Mouse (Mus musculus) megakaryocyte, adult 5-6 weeks (primary cell): ENCODE data around the gene Timmdc1. TPM values are rescaled to one million over a fixed set of nuclear protein-coding genes. Genes with fewer than 3 reads are reported as not detected.

Experiments
- ATAC-seq: 2 replicates; pipeline ENCODE4 v1.8.0; 2016; ENCODE audit warnings: mild to moderate bottlenecking, inconsistent platforms; ENCODE audit not compliant: poor library complexity, severe bottlenecking
- total RNA-seq, 2 experiments: library from RNA; stranded (forward) in 1 of 2; stranded (reverse) in 1 of 2; fragments of 153-499, 151-499 nt in 1 of 2; fragments of 221-1000, 200-1000 nt in 1 of 2; gene quantifications; 2 replicates each; pipeline versions ENCODE4 v1.2.3 to v1.2.4; 2015 to 2017

Gene Timmdc1
- 5.3 and 9.3 TPM in 2 replicates for total RNA-seq (2015)
- 19.0 and 19.9 TPM in 2 replicates for total RNA-seq (2017)

DNA sequence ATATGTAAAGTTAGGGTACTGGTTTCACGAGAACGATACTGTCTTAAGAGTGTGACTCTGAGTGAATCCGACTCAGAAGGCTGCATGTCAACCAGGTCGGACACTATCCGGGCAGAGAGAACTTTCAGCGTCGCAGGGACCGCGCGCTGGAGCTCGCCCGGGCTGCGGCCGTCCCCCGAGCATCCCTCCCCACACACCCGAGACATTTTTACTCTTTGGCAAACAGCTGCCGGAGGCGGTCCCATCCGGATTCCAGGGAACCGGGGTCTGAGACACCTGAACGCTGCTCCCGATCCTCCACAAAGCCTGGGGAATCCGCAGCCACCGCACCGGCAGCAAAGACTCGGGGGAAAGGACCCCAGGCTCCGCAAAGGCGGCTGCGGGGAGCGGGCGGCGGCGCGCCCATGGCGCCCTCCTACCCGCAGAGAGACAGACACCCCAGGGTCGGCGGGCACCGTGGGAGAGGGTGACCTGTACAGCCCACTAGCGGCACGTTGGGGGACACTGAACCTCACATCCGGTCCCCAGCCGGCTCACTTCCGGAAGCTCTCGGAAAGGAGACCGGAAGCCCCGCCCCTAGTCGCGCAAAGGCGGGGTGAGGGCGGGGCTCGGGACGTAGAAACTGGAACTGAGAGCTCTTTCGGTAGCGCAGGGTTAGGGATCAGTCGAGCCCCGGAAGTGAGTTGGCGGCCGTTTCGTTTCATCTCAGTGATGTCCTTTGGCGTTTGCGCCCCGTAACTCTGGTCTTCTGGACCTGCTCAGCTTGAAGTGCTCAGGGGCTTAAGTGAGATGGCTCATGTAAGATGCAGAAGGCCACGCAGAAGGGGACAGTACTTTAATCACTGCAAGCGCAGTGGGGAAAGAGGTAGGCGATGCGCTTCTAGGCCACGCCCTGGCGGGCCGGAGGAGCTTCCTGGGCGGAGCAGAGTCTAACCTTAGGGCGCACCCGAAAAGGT, at the start of gene Timmdc1:
TSS of gene Timmdc1 (minus strand) at position 535 of the 956 bp plus-strand sequence.
- peak; percentile 97 for ATAC-seq

GRCm38 (mm10) chr16:38571481-38571880, 49.0 kb upstream of the Timmdc1 start:
- ATAC-seq = no peak

DNA sequence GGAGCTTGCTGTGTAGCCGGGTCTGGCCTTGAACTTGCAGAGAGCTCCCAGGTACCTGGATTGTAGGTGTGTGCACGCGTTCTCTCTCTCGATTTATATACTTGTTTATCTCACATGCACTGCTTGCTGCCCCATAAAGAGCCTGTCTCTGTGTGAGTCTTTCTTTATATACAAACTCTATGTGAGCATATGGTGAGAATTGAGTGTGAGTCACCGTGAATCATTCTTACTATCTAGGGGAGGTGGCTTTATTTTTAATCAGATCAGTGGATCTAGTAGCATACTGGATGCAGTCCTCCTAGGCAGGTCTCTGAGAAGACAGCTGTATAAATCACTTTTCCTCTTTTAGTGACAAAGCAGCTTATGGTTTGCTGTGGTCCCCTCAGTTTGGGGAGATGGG, 45.7 kb upstream of the Timmdc1 start:
- ATAC-seq = no peak

DNA sequence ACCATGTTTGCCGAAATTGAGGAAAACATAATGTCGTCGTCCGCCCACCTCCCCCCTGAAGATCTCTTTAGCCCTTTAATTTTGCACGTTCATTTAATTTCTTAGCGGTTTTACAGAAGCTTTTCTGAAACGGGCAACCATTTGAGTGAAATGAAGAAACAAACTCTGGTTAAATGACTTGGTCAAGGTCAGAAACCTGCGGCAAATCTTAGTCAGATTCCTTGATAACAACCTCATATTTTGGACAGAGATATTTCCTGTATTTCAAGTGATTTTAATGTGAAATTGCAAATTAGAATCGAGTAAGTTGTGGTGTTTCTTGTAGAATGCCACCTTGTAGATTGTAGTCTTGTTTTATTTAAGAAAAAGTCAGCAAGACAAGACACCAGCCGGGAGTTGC, 41.1 kb upstream of the Timmdc1 start:
- ATAC-seq = no peak

DNA sequence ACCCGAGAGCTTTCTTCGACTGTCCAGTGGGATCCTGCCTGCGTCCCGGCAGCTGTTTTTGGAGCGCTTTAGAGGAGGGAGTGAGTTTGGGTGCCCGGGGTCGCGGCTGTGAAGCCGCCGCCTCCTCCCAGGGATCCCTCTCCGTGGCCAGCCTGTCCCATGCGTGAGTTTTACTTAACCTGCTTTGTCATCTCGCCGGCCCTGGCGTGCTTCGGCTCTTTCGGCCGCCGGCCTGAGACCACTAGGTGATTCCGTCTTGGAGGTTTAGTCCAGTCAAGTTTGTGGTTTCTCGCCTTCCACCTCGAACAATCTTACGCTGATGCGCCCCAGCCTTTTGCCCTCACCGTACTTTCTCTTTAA, 40.5 kb upstream of the Timmdc1 start:
- ATAC-seq = peak; percentile 59

GRCm38 (mm10) chr16:38562131-38562967, 39.9 kb upstream of the Timmdc1 start:
- ATAC-seq = peak; percentile 99

GRCm38 (mm10) chr16:38558221-38558748, 35.8 kb upstream of the Timmdc1 start, which contains the start of gene Tmem39a:
Gene Tmem39a (plus strand): TSS chr16:38558698.
- ATAC-seq = no peak

DNA sequence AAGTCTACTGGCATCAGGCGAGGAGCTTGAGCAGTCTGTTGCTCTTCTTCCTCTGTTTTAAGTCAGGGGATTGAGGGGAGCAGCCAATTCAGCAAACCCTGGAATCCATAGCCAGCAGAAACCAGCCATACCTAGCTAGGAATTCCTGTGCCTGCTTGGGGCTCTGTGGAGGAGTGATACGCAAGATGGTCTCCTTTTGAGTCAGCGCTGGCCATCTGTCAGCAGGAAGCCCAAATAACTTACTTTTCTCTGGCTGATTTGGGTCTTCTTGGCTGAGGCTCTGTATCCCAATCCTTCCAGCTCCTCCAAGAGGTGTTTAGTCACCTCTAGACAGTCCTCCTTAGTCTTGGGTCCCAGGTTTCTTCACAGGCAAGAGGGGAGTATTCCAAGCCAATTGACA, 33.5 kb upstream of the Timmdc1 start:
- no peak for ATAC-seq

GRCm38 (mm10) chr16:38549479-38550396, 27.3 kb upstream of the Timmdc1 start, which contains the start of gene Poglut1:
Gene Poglut1 (minus strand): TSS chr16:38550258.
- ATAC-seq = peak; percentile 99

DNA sequence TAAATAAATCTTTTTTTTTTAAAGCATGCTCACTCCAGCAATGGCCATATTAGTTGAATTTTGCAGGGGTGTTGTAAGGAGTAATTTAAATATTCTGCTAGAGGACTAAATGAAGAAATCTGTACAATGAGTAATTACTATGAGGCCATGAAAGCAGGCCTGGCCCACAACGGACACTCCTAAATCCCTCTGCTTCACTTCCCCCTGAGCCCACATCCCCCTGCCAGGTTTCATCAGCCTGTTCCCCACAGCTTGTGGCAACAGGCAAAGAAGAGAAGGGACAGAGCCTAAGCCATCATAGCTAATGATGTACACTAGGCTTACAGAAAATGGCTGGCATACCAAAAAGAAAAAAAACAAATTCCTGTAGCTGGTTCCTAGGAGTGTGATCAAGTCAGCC, 25.5 kb upstream of the Timmdc1 start:
- ATAC-seq = peak; percentile 23; the same call in 1 of the 2 replicates

GRCm38 (mm10) chr16:38538716-38539380, 16.4 kb upstream of the Timmdc1 start:
- 0 out of 2 replicates have a peak, but pooled peaks have one; percentile 41 for ATAC-seq

GRCm38 (mm10) chr16:38536544-38537146, 14.2 kb upstream of the Timmdc1 start:
- ATAC-seq = peak; percentile 99

- ATAC-seq = no peak
Observed at GRCm38 (mm10) chr16:38526264-38526663, 3.8 kb upstream of the Timmdc1 start.

DNA sequence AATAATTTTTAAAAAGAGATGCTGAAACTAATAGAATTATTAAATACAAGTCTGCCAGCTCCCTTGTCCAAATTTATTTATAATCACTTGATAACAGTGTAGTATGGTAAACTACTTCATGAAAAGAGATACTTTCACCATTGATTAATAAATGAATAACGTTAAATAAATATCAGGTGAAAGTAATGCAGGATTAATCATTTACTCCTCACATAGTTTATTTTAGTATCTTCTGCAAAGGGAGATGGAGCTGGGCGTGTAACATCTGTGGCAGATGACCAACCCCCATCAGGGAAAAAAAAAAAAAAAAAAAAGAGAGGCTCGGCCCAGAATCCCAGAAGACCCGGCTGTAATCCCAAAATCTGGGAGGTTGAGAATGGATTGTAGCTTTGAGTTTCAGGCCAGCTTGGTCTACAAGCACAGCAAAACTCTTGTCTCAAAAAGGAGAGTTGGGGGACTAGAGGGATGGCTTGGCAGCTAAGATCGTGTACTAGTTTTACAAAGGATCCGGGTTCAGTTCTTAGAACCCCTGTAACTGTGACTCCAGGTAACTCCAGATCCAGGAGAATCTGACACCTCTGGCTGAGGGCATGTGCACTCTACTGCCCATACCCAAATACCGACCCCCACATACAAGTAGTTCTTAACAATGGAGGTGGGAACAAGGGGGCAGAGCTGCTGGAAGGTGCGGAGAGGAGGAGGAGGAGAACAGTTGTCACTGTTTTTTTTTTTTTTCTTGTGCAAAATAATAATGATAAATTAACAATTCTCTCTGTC, 1.1 kb downstream of the Timmdc1 start:
- ATAC-seq = no peak

GRCm38 (mm10) chr16:38519140-38519539, 3.3 kb downstream of the Timmdc1 start:
- no peak for ATAC-seq

GRCm38 (mm10) chr16:38510846-38511245, 11.6 kb downstream of the Timmdc1 start:
- no peak for ATAC-seq

DNA sequence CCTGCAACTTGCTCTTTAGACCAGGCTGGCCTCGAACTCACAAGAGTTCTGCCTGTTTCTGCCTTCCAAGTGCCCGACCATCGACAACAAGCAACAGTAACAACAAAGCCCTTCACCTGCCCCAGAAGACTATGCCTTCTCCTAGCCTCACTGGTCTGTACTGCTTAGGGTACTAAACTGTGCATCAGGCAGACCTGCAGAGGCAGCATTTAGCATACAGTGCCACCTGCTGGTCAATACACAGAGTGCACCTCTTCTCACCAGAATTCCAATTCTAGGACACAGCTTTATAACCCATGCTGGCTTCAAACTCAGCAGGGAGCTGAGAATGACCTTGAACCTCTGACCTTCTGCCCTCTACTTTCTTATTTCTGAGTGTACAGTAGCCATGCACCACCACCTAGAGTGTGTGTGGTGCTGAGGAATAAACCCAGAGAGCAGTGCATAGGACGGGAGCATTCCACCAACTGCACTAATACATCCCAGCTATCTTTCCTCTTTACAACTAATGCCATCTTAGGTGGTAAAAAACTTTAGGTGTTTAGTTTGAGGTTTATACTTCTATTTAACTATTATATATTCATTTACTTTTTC, 16.3 kb downstream of the Timmdc1 start:
- peak; percentile 98 for ATAC-seq

GRCm38 (mm10) chr16:38503528-38503927, 18.9 kb downstream of the Timmdc1 start:
- no peak for ATAC-seq
